Mouse (Mus musculus): ENCODE measurements at regions not wholly inside any gene's neighbourhood (a gene's known extent, or its start where the extent isn't known, plus 50 kb on each side); places are given as distances from the start of the nearest gene placed in this dataset.

DNA sequence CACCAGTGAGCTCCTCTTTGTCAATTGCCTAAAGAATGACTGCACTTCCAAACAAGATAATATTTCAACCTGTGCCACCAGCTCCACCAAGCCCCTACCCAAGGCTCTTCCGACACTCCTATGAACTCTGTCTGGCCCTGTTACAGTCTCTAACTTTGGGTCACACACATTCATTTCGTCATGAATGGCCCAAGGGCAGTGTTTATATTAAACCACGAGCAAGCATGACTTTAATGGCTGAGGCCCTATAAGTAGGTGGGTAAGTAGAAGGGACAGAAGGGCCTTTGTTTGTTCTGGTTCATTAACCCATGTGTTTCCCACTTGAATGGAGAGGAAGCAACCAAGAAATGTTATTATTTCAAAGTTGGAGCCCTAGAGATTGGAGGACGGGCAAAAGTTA lies 714.9 kb upstream of the 3110018I06Rik start:
- TF ChIP-seq ZKSCAN1 (IDR thresholded peaks at IDR 0.05; ENCODE audit: low read depth, low read length) (no peak), CTCF (IDR thresholded peaks at IDR 0.05 in 2 of 3, conservative IDR thresholded peaks at IDR 0.05 in 1 of 3; ENCODE audit: control insufficient read depth in 1 of 3, insufficient read depth in 1 of 3, low read depth in 2 of 3, low read length in 3 of 3, poor library complexity in 1 of 3, severe bottlenecking in 1 of 3) (no peak)
